Mouse (Mus musculus) limb, embryonic 14.5 days (tissue): ENCODE data around the gene Card9. TPM values are rescaled to one million over a fixed set of nuclear protein-coding genes. Genes with fewer than 3 reads are reported as not detected.
A peak's percentile ranks its signal among the peaks of the same experiment; 100 is the strongest.

Source experiments
- ATAC-seq: fragments of 200-750 bp; cut with Nextera tagmentation; 2 replicates; pipeline ENCODE4 v1.8.0; 2017; ENCODE audit warnings: low read depth, moderate number of reproducible peaks, moderate TSS enrichment; ENCODE audit not compliant: low FRiP score
- DNase-seq: peaks from one replicate; pipeline ENCODE4 v3.0.0-alpha.2; 2015; ENCODE audit warnings: low spot score
- H3K27ac ChIP-seq: fragments of 300-500 bp; sonication (generic); replicated peaks from 2 replicates; pipeline ENCODE4 v1.5.1; 2014; ENCODE audit warnings: low read depth, mild to moderate bottlenecking, low read length, moderate library complexity, mixed read lengths
- H3K27me3 ChIP-seq: fragments of 300-500 bp; sonication (generic); 2 replicates; pipeline ENCODE4 v1.6.1; 2014; ENCODE audit warnings: low read length, mixed read lengths; ENCODE audit not compliant: control insufficient read depth, insufficient read depth
- H3K36me3 ChIP-seq: fragments of 300-500 bp; sonication (generic); 2 replicates; pipeline ENCODE4 v1.6.1; 2014; ENCODE audit warnings: mild to moderate bottlenecking, low read length, moderate library complexity, mixed read lengths; ENCODE audit not compliant: control insufficient read depth, insufficient read depth
- H3K4me1 ChIP-seq: fragments of 300-500 bp; sonication (generic); 2 replicates; pipeline ENCODE4 v1.6.1; 2014; ENCODE audit warnings: antibody characterized with exemption, low read length, mixed read lengths; ENCODE audit not compliant: control insufficient read depth, insufficient read depth
- H3K4me2 ChIP-seq: fragments of 300-500 bp; sonication (generic); replicated peaks from 2 replicates; pipeline ENCODE4 v1.6.1; 2014; ENCODE audit warnings: low read depth, mild to moderate bottlenecking, low read length, moderate library complexity; ENCODE audit not compliant: severe bottlenecking
- H3K4me3 ChIP-seq: fragments of 300-500 bp; sonication (generic); replicated peaks from 2 replicates; pipeline ENCODE4 v1.5.1; 2014; ENCODE audit warnings: low read length
- H3K9ac ChIP-seq: fragments of 300-500 bp; sonication (generic); 2 replicates; pipeline ENCODE4 v1.6.1; 2014; ENCODE audit warnings: mild to moderate bottlenecking, low read depth, low read length, moderate library complexity; ENCODE audit not compliant: severe bottlenecking
- H3K9me3 ChIP-seq: fragments of 300-500 bp; sonication (generic); 2 replicates; pipeline ENCODE4 v1.6.1; 2016; ENCODE audit warnings: low read length; ENCODE audit not compliant: control insufficient read depth
- POLR2A ChIP-seq: fragments of 200-500 bp; IDR thresholded peaks from 2 replicates; pipeline ENCODE4 v1.8.0; 2012; ENCODE audit warnings: inconsistent platforms, mild to moderate bottlenecking, moderate library complexity, borderline replicate concordance; ENCODE audit not compliant: insufficient read depth, insufficient read length; ENCODE audit errors: extremely low read depth
- WGBS: fragments of 180-500 bp; shearing (Covaris S2); extraction: QIAGEN DNeasy Blood & Tissue Kit; methylation state at CpG from one replicate; pipeline ENCODE4 v1.1.7; 2014; 5-methylcytosine and 5-hydroxymethylcytosine counted together
- polyA plus RNA-seq, 2 experiments: library from polyadenylated mRNA; depleted of rRNA in 1 of 2; stranded (reverse) in 1 of 2; unstranded in 1 of 2; fragments of >200 nt; fragmentation: Nextera tagmentation in 1 of 2; extraction: Ambion mirVana in 1 of 2; gene quantifications; 2 replicates each; pipeline versions ENCODE4 v1.2.1 to v1.2.3; 2012 to 2014

The Card9 gene
- polyA plus RNA-seq, 2 experiments, result 1.2 to 4.1 TPM

DNA sequence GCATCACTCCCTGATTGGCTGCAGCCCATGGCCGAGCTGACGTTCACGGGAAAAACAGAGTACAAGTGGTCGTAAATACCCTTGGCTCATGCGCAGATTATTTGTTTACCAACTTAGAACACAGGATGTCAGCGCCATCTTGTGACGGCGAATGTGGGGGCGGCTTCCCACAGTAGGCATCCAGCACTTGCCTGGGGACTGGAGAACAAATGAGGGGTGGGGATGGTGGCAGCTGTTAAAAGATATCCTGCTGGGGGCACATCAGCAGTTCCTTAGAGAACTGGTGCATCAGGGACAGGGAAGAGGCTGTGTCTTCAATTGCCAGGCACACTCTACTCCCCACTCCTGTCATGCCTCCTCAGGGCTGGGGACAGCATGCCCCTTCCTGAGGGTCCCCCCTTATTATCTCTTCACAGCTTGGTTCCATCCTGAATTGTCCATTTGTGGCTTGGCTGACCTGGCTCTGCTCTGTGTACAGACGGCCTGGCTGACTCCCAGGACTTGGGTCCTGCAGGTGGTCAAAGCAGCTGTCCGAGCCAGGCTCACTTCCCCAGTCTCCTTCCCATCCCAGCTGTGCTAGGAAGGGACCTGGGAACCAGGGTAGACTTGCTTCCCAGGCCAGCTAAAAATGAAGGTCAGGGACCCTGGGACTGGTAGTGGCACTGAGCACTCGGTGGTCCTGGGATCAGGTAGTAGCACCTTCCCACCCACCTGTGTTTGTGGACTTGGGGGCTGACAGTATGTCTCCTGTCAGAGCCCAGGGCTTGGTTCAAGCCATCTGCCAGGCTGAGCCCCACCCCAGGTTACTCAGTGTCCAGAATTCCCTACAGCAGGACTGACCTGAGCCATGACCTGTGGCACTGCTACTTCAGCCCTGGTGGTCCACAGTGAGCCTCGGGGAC lies 22.2 kb downstream of the Card9 start:
- DNase-seq (no peak), ATAC-seq (0 out of 2 replicates have a peak, but pooled peaks have one; percentile 44)
- H3K9me3 ChIP-seq, result no peaks in the 10 kb centered on the region
- no peak for TF ChIP-seq POLR2A
- H3K4me2 ChIP-seq, result no peak overlapping the region
- H3K4me3 ChIP-seq, result no peak overlapping the region
- H3K27ac ChIP-seq, result no peak overlapping the region
- no peaks in the 10 kb centered on the region for H3K27me3 ChIP-seq
- peaks cover 52% of the 10 kb centered on the region for H3K36me3 ChIP-seq
- no peaks in the 10 kb centered on the region for H3K4me1 ChIP-seq
- no peak overlapping the region for H3K9ac ChIP-seq
- 87% methylated on average over 8 of the region's 13 CpGs for WGBS

DNA sequence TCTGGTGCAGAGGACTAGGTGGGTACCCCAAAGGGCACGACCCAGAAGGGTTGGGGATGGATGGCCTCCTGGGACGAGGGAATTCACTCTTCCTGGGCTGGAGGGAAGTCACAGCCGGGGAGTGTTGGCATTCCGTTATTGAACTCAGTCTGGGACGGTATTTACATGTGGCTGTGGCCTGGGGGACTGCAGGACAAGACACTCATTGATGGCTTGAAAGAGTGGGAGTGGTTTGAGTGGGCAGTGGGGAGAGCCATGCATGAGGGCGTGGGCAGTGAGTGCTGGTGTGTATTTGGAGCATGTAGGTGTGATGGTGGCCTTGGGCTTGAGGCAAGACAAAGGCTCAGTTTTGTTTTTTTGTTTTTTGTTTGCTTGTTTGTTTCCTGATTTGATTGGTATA lies 30.0 kb downstream of the Card9 start:
- Histone ChIP-seq H3K27me3 (no peaks in the 10 kb centered on the region), H3K9me3 (no peaks in the 10 kb centered on the region), H3K4me1 (no peaks in the 10 kb centered on the region), H3K4me2 (no peak overlapping the region), H3K27ac (no peak overlapping the region), H3K36me3 (peaks cover 50% of the 10 kb centered on the region), H3K4me3 (no peak overlapping the region), H3K9ac (no peak overlapping the region)
- 76% methylated on average over 6 of the region's 6 CpGs for WGBS
- TF ChIP-seq POLR2A, result no peak
- DNase-seq (no peak), ATAC-seq (no peak)

- WGBS, result 90% methylated on average over 4 of the region's 4 CpGs
- H3K9ac ChIP-seq, result no peak overlapping the region
- DNase-seq (no peak), ATAC-seq (no peak)
- no peak overlapping the region for H3K4me3 ChIP-seq
- H3K27me3 ChIP-seq, result no peaks in the 10 kb centered on the region
- H3K36me3 ChIP-seq, result peaks cover 57% of the 10 kb centered on the region
- no peak for TF ChIP-seq POLR2A
- H3K27ac ChIP-seq, result no peak overlapping the region
- no peaks in the 10 kb centered on the region for H3K9me3 ChIP-seq
- H3K4me1 ChIP-seq, result no peaks in the 10 kb centered on the region
- H3K4me2 ChIP-seq, result no peak overlapping the region
These were observed 30.7 kb downstream of the Card9 start for GRCm38 (mm10) chr2:26330056-26330468.

GRCm38 (mm10) chr2:26329402-26329801 lies 31.3 kb downstream of the Card9 start:
- no peak overlapping the region for H3K4me2 ChIP-seq
- ATAC-seq (no peak), DNase-seq (no peak)
- H3K9me3 ChIP-seq, result no peaks in the 10 kb centered on the region
- H3K36me3 ChIP-seq, result peaks cover 63% of the 10 kb centered on the region
- H3K9ac ChIP-seq, result no peak overlapping the region
- H3K27ac ChIP-seq, result no peak overlapping the region
- 69% methylated on average over 8 of the region's 8 CpGs for WGBS
- no peak for TF ChIP-seq POLR2A
- no peak overlapping the region for H3K4me3 ChIP-seq
- H3K4me1 ChIP-seq, result no peaks in the 10 kb centered on the region
- no peaks in the 10 kb centered on the region for H3K27me3 ChIP-seq

DNA sequence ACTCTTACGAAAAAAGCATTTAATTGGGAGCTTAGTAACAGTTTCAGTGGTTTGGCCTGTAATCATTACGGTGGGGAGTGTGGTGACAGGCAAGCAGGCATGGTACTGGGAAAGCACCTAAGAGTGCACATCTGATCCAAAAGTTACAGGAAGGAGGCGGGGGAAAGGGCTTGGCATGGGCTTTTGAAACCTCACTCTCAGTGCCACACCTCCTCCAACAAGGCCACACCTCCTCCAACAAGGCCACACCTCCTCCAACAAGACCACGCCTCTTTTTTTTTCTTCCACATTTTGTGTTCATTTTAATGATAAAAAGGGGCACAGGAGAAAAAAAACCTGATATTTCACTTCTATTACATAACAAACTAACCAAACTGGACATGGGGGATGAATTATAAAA lies 32.9 kb downstream of the Card9 start:
- DNase-seq (no peak), ATAC-seq (no peak)
- Histone ChIP-seq H3K4me2 (no peak overlapping the region), H3K9ac (no peak overlapping the region), H3K4me1 (no peaks in the 10 kb centered on the region), H3K27ac (no peak overlapping the region), H3K27me3 (no peaks in the 10 kb centered on the region), H3K36me3 (peaks cover 78% of the 10 kb centered on the region), H3K9me3 (no peaks in the 10 kb centered on the region), H3K4me3 (no peak overlapping the region)
- WGBS, result 88% methylated on average over 4 of the region's 4 CpGs
- no peak for TF ChIP-seq POLR2A
